Mouse (Mus musculus) gastrocnemius, postnatal 10 days (tissue): ENCODE results near the gene Elf5. TPM values are rescaled to one million over a fixed set of nuclear protein-coding genes. Genes with fewer than 3 reads are reported as not detected.

Experiments
- DNase-seq: peaks from one replicate; pipeline ENCODE4 v3.0.0; 2021; ENCODE audit warnings: mixed read lengths
- long read RNA-seq, 2 experiments: library from polyadenylated mRNA; stranded (forward); transcript quantifications; one replicate each; pipeline ENCODE4 v2.0.0; 2021
- total RNA-seq, 2 experiments: library from RNA; stranded (reverse); gene quantifications; 2 replicates each; pipeline ENCODE4 v1.2.3; 2021

The Elf5 gene
- not detected for total RNA-seq
- long read RNA-seq, experiment 1 = 0 reads
- long read RNA-seq, experiment 2 = 0 reads

DNA sequence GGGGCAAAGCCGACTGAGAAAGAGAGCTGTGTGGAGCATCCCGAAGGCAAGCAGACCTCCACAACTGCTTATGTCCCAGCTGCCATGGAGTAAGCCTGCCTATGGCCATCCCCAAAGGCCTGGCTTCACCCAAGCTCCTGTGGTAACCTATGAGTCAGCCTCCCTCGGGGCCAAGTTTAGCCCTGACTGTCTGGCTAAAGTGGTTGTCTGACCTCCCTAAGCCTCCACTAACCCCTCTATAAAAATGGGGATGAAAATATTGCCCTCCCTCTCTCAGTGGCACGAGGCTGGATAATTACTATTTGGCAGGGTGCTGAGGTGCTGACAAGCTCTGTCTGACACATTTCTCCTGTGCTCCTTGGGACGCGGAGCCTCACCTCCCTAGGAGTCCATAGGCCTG lies at the start of gene Elf5:
Gene Elf5 (plus strand): TSS at position 341 of the 400 bp plus-strand sequence.
- DNase-seq = no peak

DNA sequence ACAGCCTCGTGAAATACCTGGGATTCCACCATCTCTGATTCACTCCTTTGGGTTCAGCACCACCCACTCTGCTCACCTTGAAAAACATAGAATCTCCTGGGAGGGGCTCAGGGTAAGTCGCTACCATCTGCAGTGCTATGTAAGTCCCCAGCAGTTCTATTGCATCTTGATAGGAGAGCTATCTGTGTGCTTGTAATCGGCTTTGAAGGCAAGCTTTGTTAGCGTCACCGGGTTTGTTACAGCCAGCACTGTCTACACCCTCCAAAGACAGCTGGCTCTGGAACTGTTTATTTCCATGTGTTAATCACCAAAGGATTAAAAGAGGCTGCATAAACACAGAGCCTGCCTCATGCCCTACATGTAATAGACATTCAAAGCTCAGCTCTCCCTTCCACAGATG lies 38.9 kb upstream of the Elf5 start:
- no peak for DNase-seq

DNA sequence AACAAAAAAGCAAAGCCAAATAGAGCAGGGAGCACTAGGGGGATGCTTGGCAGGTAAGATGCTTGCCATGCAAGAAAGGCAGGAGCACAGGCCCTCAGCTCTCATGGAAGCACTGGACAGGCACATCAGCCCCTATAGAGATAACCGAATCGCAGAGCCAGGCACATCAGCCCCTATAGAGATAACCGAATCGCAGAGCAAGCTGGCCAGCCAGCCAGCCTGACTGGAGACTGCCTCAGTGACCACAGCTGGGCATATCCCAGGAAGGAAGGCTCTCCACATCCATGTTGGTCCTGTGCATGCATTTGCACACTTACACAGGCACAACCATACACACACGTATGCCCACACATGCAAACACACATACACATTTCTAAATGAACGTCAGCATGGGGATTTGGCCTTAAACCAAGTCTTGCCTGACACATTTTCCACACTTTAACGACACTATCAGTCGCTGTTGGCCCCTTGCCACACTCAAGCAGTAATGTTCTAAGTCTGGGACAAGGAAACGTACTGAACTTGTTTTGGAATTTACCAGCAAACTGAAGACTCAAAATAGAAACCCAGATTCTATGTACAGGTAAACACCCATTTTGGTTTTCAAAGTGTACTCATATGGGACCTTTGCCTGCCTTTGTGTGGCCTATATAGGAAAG lies 31.9 kb upstream of the Elf5 start:
- peak; percentile 9 for DNase-seq

DNA sequence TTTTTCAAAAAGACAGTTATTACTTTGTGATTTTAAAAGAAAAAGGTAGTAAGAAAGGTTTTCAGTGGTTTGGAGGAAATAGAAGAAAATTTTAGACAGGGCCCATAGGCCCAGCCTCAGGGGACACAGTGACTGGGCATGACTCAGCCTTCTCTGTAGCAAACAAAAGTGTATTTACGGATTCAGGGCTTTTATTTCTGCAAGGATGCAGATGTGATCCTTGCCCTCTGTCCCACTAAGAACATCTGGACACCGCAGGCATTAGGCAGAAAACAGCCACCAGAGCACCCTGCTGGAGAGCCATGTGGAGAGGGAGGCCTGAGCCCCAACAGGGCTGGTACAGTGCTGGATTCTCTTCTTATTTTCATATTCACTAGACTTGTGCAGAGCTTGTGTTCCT lies 29.3 kb upstream of the Elf5 start:
- DNase-seq = no peak

DNA sequence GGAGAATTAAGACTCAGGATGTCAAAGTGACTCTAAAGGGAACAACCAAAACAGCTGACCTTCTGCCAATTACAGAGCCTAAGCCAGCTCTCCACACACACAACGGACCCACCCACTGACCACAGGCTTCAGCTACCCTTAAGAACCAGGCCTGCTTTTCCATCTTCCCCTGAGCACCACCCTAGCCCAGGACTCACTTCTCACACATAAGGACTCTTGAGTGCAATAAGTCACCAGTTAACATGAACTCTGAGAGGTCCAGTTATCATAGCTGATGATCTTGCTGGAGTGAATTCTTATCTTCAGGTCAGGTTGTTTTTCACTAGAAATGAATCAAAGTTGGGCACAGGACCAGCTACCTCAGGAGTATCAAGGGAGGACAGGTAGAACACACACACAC lies 23.6 kb upstream of the Elf5 start:
- DNase-seq = no peak

DNA sequence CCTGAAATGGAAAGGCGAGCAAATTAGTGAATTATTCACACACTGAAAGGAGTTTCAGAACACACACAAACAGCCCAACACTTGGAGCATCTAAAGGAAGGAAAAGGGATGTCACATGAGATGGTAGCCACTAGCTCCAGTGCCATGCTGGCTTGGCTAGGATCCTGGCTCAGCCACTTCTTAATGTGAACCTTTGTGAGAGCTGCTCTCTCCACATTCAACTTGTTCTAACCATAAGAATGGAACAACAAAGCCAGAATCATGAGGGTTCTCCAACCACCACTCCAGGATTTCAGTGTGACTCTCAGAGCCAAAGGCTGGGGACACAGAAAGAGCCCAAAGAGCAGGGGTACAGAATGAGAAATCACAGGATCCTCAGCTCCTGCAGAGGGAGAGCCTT lies 23.2 kb upstream of the Elf5 start:
- DNase-seq = no peak

DNA sequence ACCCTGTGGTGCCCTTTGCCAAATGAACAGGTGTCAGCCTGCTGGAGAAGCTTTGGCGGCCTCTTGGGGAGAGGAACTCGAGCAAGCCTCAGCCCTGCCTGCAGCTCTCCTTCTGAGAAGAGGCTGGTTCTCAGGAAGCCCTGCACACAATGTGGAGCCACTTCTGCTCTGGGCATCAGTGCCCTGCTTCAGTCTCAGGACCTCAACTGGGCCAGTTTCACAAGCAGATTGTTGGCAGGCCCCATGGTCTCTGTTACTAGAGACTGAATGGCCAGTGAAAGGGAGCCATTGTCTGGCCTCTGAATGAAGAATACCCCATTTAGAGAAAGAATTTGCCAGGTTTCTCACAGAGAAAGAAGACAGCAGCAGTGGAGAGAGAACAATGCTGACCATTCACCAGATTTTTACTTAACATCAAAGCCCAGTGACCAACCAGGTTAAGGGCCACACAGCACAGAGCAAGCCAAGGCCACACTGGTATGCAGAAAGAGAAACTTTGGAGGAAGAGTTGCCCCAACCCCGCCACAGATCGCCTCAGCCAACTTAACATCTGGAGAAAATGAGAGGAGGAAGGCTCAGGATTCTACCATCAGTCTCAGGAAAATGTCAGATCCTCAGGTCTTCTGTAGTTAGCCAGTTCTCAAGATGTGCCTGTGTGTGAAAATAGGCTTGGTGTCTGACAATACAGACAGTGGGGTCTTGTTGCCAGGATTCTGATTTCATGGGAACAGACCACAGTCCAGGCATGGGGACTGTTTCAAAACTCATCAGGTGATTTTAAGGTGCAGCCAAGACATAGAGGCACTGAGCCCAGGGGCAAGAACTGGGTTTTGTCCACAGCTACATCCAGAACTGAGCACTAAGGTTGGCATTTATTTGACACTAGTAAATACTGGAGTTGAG lies 21.2 kb upstream of the Elf5 start:
- DNase-seq = no peak

DNA sequence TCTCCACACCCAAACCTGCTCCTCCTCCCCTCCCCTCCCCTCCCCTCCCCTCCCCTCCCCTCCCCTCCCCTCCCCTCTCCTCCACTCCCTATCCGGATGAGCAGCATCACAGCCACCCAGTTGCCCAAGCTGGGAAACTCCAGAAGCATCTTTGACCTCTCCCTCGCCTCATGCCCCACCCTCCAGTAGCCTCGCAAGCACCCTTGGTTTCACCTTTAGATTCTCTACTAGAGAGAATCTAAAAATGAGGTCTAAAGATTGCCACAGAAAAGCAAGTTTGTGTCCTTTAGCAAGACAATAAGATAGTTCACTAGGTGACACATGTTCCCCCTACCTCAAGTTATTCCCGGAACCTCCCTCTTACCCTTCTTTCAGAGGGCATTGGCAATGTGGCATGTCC lies 19.9 kb upstream of the Elf5 start:
- DNase-seq = no peak

DNA sequence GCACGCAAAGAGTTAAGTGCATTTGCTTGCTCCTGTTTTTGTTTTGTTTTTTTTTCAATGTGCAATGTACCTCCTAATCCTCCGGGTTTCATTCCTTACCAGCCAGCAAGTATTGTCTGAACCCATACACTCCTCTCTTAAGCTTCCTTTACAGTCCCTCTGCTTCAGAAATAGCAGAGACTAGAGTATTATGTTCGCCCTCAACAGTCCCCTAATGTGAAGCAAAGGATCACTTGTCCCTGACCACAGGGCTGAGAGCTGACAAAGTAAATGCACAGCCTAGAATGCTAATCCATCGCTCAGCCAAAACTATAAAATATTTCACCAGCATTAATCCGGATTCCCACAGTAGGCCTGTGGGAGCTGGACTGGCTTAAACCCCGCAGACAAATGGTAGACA lies 13.4 kb upstream of the Elf5 start:
- no peak for DNase-seq

DNA sequence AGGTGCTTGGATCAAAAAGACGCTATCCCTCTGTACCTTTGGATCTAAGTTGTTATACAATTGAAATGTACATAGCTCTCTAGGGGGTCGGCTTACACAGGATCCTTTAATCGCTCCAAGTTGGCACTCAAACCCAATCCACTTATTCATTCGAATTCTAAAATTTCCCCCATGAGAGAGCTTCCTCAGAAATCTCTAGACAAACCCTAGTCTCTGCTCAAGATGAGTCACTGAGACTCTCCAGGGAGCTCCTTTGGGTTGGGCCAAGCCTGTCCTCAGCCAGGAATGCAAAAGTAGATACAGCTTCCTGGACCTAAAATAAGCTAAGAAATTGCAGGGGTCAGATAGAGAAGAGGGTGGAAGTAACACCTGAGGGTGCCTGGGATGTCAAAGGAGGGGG lies 10.8 kb upstream of the Elf5 start:
- no peak for DNase-seq

DNA sequence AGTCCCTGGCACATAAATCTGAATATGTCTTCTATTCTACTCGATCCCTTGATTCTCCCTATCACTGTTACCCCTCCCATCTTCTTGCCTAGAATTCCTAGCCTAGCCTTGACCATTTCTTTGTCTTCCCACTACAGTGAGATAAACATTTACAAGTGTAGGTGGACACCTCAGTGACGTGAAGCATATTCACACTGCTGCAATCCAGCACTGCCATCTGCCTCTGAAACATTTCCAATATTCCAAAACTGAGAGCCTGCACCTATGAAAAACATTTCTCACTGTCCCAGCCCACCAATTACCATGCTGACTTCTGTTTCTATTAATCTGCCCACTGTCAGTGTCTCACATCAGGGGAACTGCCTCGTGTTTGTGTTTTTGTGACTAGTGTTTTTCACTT lies 5.2 kb upstream of the Elf5 start:
- DNase-seq = no peak

DNA sequence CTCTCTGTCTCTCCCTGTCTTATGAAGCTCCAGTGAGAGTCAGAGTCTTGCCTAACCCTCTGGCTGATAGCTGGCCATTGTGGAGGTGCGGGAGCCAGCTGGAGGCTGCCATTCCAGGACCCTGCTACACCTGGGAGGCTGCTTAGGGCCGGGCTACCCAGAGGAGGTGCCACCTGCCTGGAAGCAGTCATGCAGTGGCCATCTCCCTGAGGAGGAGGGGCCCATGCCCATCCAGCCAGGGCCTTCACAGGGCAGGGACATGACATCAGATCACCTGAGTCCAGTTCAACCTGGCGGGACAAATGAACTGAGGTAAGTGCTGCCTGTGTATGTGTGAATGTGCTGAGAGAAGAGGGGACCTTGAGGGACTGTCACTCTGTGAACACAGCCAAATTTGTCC lies 328 bp downstream of the Elf5 start:
- DNase-seq = no peak

DNA sequence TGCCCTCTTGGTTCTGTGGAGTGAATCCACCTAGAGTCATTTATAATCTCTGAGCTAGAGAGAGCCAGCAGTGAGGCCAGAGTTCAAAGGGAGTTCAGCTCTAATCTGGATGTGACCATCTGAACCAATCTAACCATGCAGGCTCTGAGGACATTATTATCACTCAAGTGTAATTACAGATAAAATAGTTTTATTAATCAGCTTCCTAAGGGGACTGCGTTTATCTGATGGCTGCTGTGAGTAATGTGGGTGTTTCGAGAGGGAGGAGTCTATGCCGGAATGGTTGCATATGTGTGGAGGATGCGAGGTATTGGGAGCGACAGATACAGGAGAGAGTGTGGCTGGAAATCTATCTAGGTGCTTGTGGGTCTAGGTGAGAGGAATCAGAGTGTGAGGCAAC lies 1.9 kb downstream of the Elf5 start:
- no peak for DNase-seq

DNA sequence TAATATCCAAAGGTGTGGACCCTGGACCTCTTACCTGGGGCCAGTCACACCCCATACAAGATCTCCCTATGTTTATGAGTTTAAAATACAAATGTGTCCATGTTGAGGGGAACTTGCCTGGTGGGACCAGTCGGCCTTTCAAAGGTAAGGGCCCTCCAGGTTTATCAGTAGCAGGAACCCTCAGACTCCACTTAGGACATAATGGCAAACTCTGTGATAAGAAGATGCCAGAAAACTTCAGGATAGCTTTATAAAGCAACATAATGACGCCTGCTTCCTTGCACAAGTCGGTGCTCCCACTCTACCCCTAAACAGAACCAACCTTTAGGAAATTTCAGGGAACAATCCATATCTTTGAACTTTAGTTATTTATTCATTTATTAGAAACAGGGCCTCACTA lies 4.3 kb downstream of the Elf5 start:
- DNase-seq = no peak

DNA sequence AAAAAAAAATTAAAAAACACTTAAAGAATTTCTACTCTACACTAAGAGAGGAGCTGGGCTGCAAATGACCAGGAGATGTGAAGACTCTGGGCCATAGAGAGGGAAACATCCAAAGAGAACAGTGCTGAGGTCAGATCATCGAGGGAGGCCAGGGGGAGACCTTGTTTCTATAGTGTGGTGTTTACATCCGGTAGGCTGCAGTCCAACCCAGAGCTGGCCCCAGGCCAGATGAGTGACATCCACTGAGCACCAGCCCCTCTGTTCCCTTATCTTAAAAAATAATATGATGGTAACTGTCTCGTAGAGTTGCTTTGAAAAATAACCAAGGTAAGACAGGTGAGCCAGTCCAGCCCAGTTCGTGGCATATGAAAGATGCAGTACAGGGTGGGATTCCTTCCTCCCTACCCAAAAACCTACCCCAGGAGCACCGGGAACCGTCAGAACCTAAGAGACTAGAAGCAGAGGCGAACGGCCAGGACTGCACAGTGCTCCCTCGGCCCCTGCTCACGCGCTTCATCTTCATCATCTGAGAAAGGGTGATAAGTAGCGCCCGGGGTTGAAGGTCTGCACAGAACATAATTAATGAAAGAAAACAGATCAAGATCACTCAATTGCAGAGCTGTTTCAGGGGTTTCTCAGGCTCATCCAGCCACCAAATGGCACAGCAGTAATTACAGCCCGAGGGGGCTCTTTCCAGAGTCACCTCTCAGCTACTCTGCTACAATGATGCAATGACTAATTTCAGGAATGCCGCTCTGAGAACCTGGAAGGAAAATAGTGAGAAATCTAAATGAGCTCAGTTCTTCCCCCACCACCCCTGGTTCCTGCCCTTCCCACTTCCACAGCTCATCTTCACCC lies 9.4 kb downstream of the Elf5 start:
- no peak for DNase-seq

DNA sequence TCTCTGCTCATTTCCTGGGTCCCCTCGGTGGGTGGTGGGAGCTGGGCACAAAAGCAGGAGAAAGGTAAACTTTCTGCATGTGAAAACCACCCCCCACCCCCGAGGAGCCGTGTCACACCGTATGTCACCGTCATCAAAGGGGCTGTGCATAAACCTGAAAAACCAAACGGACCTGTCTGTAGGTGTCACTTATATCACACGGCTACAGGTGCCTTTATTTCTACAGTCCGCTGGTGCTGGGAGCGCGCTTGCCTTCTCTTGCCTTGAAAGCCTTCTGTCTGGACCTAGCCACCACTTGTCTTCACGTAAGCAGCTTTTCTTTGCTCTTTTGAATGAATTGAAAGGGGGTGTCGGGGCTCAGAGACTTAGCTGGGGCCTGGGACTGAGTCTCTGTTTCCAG lies 12.4 kb downstream of the Elf5 start:
- DNase-seq = no peak

DNA sequence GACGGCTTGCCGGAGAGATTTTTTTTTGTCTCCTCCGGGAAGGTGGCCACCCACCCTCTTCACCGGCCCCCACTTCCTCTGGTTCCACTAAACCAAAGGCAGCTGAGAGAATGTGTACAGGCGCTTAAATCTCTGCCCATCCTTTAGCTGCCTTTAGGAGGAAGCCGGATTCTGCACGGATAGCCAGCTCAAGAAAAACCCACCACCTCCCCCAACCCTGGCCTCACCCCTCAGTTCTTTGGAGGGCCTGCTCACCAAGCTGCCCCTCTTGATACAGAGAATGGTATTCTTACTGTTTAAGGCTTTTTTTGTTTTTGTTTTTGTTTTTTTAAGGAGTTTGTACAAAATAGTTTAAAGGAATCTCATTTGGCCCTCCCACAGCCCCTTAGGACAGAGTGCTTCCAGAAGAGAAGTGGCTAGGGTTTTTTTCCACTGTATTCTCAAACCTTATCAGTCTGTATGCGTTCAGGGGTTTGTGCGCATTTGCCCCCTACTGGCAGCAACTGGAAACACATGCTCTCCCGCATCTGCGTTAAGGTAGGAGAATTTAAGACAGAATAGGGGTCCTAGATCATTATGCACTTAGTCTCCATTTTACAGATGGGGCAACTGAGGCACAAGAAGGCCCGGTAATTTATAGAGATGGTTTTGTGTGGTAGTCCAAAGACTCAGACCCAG lies 13.0 kb downstream of the Elf5 start:
- DNase-seq = peak; percentile 57

DNA sequence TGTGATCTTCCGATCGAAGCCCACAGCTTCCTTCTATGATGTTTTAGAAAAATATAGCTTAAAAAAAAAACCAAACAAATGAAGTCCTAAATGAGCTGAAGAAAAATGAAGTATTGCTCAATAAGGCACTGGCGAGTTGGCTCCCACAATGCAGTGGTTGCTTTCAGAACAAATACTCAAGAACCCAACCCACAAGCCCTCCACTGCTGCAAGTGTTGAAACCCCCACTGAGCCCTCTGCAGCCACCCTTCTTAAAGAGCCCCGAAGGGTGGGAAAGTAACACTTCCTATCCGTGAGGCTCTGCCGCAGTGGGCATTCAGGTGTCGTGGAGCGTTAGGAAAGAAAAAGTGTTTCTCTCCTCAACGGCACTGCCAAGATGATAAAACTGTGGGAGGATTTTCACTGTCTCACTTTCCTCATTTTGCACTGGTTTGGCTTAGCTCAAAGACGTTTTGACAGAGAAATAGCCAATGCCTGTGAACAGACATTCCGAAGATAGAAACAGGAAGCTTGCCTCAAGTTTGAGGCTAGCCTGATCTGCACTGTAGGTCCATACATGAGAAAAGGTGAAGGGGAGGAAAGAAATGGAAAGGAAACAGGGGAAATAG lies 14.1 kb downstream of the Elf5 start:
- DNase-seq = no peak

DNA sequence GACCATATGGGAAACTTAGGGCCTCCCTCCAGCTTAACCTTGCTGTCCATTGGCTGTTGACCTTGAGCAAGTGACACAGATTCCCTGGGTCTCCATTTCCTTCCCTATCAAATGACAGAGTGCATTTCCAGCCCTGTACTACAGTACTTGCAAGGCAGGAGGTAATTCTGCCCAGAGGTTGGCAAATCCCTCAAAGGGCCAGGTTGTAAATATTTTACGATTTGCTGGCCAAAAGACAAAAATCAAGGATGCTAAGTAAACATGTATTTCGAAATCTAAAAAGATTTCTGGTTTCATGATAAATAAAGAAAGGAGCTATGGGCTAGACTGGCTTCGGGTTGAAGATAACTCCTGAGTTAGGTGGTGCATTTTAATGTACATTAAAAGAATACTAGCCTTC lies 16.9 kb downstream of the Elf5 start:
- DNase-seq = no peak

DNA sequence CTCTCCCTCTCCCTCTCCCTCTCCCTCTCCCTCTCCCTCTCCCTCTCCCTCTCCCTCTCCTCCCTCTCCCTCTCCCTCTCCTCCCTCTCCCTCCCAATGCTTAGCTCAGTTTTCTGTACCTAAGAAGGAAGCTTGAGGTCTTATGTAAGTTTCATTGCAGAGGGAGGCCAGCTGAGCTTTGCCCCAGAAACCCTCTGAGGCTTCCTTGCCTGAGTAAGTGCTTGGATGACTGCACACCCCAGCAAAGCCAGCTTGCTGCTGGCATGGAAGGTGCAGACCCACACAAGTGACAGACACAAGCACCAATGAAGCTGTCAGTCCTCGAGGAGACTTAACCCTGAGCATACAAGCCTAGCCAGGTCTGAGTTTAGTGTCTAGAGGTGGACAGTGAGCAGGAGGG lies 19.2 kb downstream of the Elf5 start:
- no peak for DNase-seq

DNA sequence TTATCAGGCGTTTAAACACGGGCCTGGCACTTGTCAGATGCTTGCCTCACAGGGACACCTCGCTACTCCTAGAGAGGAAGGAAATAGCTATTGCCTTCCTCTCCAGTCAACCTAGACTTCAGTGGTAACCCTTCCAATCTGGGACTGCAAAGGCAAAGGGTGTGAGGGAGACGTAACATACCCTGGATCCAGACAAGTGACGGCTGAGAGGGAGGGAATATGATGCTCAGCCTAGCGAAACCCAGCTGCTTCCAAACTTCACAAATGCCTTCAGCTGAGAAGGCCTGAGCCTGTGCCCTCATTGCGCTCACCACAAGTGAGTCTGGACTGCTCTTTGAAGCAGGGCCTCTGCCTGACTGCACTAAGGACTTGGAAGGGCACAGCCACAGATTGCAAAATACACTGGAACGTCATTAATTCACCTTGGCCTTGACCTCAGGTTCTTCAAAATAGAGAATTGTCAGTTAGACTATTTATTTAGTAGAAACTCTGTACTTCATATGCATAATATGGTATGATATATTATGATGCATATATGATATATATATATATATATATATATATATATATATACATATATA lies 21.3 kb downstream of the Elf5 start:
- no peak for DNase-seq

DNA sequence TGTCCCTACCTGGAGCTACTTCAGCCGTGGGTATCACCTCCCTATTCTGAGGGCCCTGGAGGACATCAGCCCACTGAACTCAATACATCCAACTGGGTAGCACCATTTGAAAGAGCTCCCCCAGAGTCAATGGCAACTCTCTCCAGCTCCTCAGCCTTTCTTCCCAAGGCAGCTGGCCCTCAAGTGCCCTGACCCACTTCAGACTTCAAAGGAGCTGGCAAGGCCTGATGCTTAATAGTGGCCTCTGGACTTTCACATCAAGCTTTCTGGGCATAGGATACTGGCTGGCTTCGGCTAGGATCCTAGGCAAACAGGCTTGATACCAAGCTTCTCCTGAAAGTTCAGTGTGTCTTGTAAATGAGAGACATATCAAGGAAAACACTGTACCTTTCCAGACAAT lies 23.6 kb downstream of the Elf5 start:
- no peak for DNase-seq
